Mouse (Mus musculus) WW6 (cell line): Measurements from ENCODE around the gene Gan.

Experiments
- DNase-seq: peaks from one replicate; pipeline ENCODE4 v3.0.0-alpha.2; 2013; ENCODE audit warnings: low read depth, low spot score

Gan gene

GRCm38 (mm10) chr8:117157769-117158091, 205 bp upstream of the Gan start:
- DNase-seq = peak; percentile 93

- no peak for DNase-seq
Measured at GRCm38 (mm10) chr8:117159031-117159430, 1.1 kb downstream of the Gan start.

- DNase-seq = no peak
Measured at GRCm38 (mm10) chr8:117164912-117165311, 7.0 kb downstream of the Gan start.

GRCm38 (mm10) chr8:117165542-117165941, 7.6 kb downstream of the Gan start:
- DNase-seq = no peak

- DNase-seq = no peak
Measured at GRCm38 (mm10) chr8:117166515-117166914, 8.6 kb downstream of the Gan start.

- no peak for DNase-seq
Measured at GRCm38 (mm10) chr8:117167243-117167883, 9.4 kb downstream of the Gan start.

GRCm38 (mm10) chr8:117168378-117168777, 10.4 kb downstream of the Gan start:
- DNase-seq = no peak

- no peak for DNase-seq
Measured at GRCm38 (mm10) chr8:117171826-117172225, 13.9 kb downstream of the Gan start.

GRCm38 (mm10) chr8:117172904-117173303, 15.0 kb downstream of the Gan start:
- DNase-seq = no peak

GRCm38 (mm10) chr8:117173690-117174089, 15.8 kb downstream of the Gan start:
- no peak for DNase-seq

GRCm38 (mm10) chr8:117174536-117174935, 16.6 kb downstream of the Gan start:
- DNase-seq = no peak

- no peak for DNase-seq
Measured at GRCm38 (mm10) chr8:117176308-117176707, 18.4 kb downstream of the Gan start.

GRCm38 (mm10) chr8:117177236-117177635, 19.3 kb downstream of the Gan start:
- DNase-seq = no peak

- no peak for DNase-seq
Measured at GRCm38 (mm10) chr8:117178039-117178438, 20.1 kb downstream of the Gan start.

- DNase-seq = no peak
Measured at GRCm38 (mm10) chr8:117178676-117179075, 20.7 kb downstream of the Gan start.

- DNase-seq = no peak
Measured at GRCm38 (mm10) chr8:117182746-117183145, 24.8 kb downstream of the Gan start.

- no peak for DNase-seq
Measured at GRCm38 (mm10) chr8:117183664-117184377, 25.9 kb downstream of the Gan start.

- no peak for DNase-seq
Measured at GRCm38 (mm10) chr8:117194355-117194754, 36.4 kb downstream of the Gan start.

- no peak for DNase-seq
Measured at GRCm38 (mm10) chr8:117196593-117196992, 38.7 kb downstream of the Gan start.

- no peak for DNase-seq
Measured at GRCm38 (mm10) chr8:117197551-117197950, 39.6 kb downstream of the Gan start.

- no peak for DNase-seq
Measured at GRCm38 (mm10) chr8:117198141-117198935, 40.4 kb downstream of the Gan start.

- no peak for DNase-seq
Measured at GRCm38 (mm10) chr8:117199658-117200057, 41.7 kb downstream of the Gan start.

- DNase-seq = no peak
Measured at GRCm38 (mm10) chr8:117200346-117200745, 42.4 kb downstream of the Gan start.
